Mouse (Mus musculus): ENCODE data around the gene Smim27. TPM values are rescaled to one million over a fixed set of nuclear protein-coding genes. Genes with fewer than 3 reads are reported as not detected.

The Smim27 gene
- 28.8 and 30.1 TPM in 2 replicates for polyA plus RNA-seq (2014; fragmentation: Nextera tagmentation; extraction: Ambion mirVana)

DNA sequence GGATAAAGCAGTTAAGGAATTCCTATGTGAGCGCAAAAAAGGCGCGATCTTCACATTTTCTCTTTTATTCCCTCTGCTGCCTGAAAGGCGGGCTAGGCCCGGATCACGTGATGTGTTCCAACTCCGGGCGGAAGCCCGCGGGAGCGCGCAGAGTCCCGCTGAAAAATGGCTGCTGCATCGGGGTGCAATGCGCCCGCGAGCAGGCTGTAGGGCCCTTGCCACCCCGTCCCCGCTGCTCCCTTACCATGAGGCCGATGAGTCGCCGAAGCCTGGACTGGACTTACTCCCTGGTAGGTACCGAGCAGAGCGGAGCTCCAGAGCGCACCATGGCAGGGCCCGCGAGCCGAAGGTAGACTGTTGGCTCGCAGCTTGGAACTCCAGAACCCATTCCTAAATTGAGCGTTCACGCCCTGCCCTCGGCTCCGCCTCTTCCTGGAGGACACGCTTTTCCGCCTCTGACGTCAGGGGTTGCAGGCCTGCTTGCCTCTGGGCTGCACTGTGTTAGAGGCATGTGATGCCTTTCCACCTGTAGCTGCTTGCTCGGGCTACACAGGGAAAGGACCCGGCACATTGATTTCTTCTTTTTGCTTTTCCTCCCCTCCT, at the start of gene Smim27, which contains the start of gene Topors:
Gene Smim27, plus strand, starts transcription at position 150 of the 603 bp plus-strand sequence.
Gene Topors, minus strand, starts transcription at position 421 of the 603 bp plus-strand sequence.
- WGBS: under 1% methylated on average over 38 of the region's 38 CpGs
- Histone ChIP-seq H3K4me2 (ENCODE audit: low read depth, low read length, severe bottlenecking) (peak within 1 kb of the TSS; percentile 81), H3K9ac (ENCODE audit: low read length) (peak within 1 kb of the TSS; percentile 62), H3K4me1 (replicated peaks; ENCODE audit: control insufficient read depth, insufficient read depth, low read length) (peaks cover 8% of the 10 kb centered on the region; the same call in 1 of the 2 replicates), H3K9me3 (ENCODE audit: control insufficient read depth, low read length) (no peaks in the 10 kb centered on the region), H3K4me3 (ENCODE audit: low read depth, low read length) (peak within 1 kb of the TSS; percentile 79), H3K27me3 (ENCODE audit: control insufficient read depth, insufficient read depth, low read length) (no peaks in the 10 kb centered on the region), H3K27ac (ENCODE audit: low read depth, low read length) (peak within 1 kb of the TSS; percentile 92), H3K36me3 (ENCODE audit: control insufficient read depth, insufficient read depth, low read length) (no peaks in the 10 kb centered on the region; the same call in 1 of the 2 replicates)
- DNase-seq (ENCODE audit: low spot score): peak; percentile 96
- ATAC-seq (replicated peaks; ENCODE audit: low FRiP score): peak; percentile 94

GRCm38 (mm10) chr4:40220437-40220836, 48.9 kb upstream of the Smim27 start:
- no peak for DNase-seq (ENCODE audit: low spot score)
- Histone ChIP-seq H3K36me3 (ENCODE audit: control insufficient read depth, insufficient read depth, low read length) (no peaks in the 10 kb centered on the region), H3K27ac (ENCODE audit: low read depth, low read length) (no peak overlapping the region), H3K4me3 (ENCODE audit: low read depth, low read length) (no peak overlapping the region), H3K4me2 (ENCODE audit: low read depth, low read length, severe bottlenecking) (no peak overlapping the region), H3K4me1 (replicated peaks; ENCODE audit: control insufficient read depth, insufficient read depth, low read length) (peaks cover 3% of the 10 kb centered on the region; the same call in 1 of the 2 replicates), H3K27me3 (ENCODE audit: control insufficient read depth, insufficient read depth, low read length) (no peaks in the 10 kb centered on the region), H3K9ac (ENCODE audit: low read length) (no peak overlapping the region), H3K9me3 (ENCODE audit: control insufficient read depth, low read length) (no peaks in the 10 kb centered on the region)
- no peak for ATAC-seq (replicated peaks; ENCODE audit: low FRiP score)
- WGBS: 16% methylated on average over 12 of the region's 12 CpGs

DNA sequence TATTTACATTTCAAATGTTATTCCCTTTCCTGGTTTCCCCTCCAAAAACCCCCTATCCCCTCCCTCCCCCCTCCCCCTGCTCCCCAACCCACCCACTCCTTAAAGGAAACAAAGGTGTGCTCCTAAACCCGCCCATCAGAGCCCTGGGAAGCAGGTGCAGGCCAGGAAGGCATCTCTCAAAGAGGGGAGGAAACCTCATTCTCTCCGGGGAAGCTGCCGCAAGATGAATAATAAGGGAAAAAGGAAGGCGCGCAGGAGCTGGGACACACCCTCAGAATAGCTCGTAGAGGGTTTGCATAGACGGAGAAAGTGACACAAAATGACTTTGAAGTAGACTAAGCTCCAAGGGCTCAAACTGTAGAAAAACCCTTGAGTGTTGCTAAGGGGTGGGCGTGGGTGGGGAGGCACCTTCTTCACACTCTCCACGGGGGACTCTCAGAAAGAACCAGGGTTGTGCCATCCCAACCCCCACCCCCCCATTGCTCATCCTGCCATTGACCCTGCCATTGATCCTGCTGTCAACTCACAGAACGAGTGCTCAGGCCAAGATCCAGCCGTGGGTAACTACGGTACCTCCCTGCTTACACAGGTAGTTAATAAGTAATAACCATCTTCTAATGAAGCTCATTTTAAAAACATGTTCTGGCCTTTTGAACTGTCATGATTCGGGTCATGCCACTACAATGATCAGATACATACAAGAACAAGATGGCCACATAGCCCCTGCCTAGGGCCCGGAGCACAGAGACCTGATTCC, 48.2 kb upstream of the Smim27 start:
- no peaks in the 10 kb centered on the region for H3K9me3 ChIP-seq (ENCODE audit: control insufficient read depth, low read length)
- no peak overlapping the region for H3K27ac ChIP-seq (ENCODE audit: low read depth, low read length)
- no peak for ATAC-seq (replicated peaks; ENCODE audit: low FRiP score)
- no peak for DNase-seq (ENCODE audit: low spot score)
- H3K4me3 ChIP-seq (ENCODE audit: low read depth, low read length): no peak overlapping the region
- WGBS: 46% methylated on average over 14 of the region's 14 CpGs
- H3K27me3 ChIP-seq (ENCODE audit: control insufficient read depth, insufficient read depth, low read length): no peaks in the 10 kb centered on the region
- H3K36me3 ChIP-seq (ENCODE audit: control insufficient read depth, insufficient read depth, low read length): no peaks in the 10 kb centered on the region
- no peak overlapping the region for H3K4me2 ChIP-seq (ENCODE audit: low read depth, low read length, severe bottlenecking)
- H3K9ac ChIP-seq (ENCODE audit: low read length): no peak overlapping the region
- H3K4me1 ChIP-seq (replicated peaks; ENCODE audit: control insufficient read depth, insufficient read depth, low read length): peaks cover 3% of the 10 kb centered on the region; the same call in 1 of the 2 replicates

GRCm38 (mm10) chr4:40221876-40222585, 47.3 kb upstream of the Smim27 start:
- Histone ChIP-seq H3K9me3 (ENCODE audit: control insufficient read depth, low read length) (no peaks in the 10 kb centered on the region), H3K27me3 (ENCODE audit: control insufficient read depth, insufficient read depth, low read length) (no peaks in the 10 kb centered on the region), H3K9ac (ENCODE audit: low read length) (no peak overlapping the region), H3K27ac (ENCODE audit: low read depth, low read length) (no peak overlapping the region), H3K4me1 (replicated peaks; ENCODE audit: control insufficient read depth, insufficient read depth, low read length) (peaks cover 3% of the 10 kb centered on the region; the same call in 1 of the 2 replicates), H3K4me3 (ENCODE audit: low read depth, low read length) (no peak overlapping the region), H3K36me3 (ENCODE audit: control insufficient read depth, insufficient read depth, low read length) (no peaks in the 10 kb centered on the region), H3K4me2 (ENCODE audit: low read depth, low read length, severe bottlenecking) (no peak overlapping the region)
- WGBS: 57% methylated on average over 21 of the region's 21 CpGs
- no peak for DNase-seq (ENCODE audit: low spot score)
- ATAC-seq (replicated peaks; ENCODE audit: low FRiP score): no peak

DNA sequence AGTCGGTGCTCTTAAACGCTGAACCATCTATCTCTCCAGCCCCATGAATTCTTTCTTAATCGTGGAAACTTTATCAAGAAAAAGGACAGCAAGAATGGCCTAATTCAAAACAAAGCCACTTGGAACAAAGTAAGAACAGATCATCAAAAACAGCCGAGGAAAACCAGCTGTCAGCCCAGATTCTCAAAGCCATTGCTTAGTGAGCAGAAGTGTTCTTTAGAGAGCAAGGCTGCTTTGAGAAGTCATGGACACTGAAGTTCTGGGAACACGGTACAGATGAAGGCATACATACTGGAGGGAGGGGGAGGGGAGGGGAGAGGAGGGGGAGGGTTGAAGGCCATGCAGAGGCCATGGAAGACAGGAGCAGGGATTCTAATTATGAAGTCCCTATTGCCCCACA, 43.3 kb upstream of the Smim27 start:
- Histone ChIP-seq H3K9ac (ENCODE audit: low read length) (no peak overlapping the region), H3K4me1 (replicated peaks; ENCODE audit: control insufficient read depth, insufficient read depth, low read length) (no peaks in the 10 kb centered on the region), H3K27ac (ENCODE audit: low read depth, low read length) (no peak overlapping the region), H3K4me2 (ENCODE audit: low read depth, low read length, severe bottlenecking) (no peak overlapping the region), H3K36me3 (ENCODE audit: control insufficient read depth, insufficient read depth, low read length) (no peaks in the 10 kb centered on the region), H3K9me3 (ENCODE audit: control insufficient read depth, low read length) (no peaks in the 10 kb centered on the region), H3K27me3 (ENCODE audit: control insufficient read depth, insufficient read depth, low read length) (no peaks in the 10 kb centered on the region), H3K4me3 (ENCODE audit: low read depth, low read length) (no peak overlapping the region)
- ATAC-seq (replicated peaks; ENCODE audit: low FRiP score) (no peak), DNase-seq (ENCODE audit: low spot score) (no peak)
- WGBS: 78% methylated on average over 5 of the region's 5 CpGs

- 91% methylated on average over 11 of the region's 11 CpGs for WGBS
- Histone ChIP-seq H3K36me3 (ENCODE audit: control insufficient read depth, insufficient read depth, low read length) (no peaks in the 10 kb centered on the region), H3K9me3 (ENCODE audit: control insufficient read depth, low read length) (no peaks in the 10 kb centered on the region), H3K4me3 (ENCODE audit: low read depth, low read length) (no peak overlapping the region), H3K9ac (ENCODE audit: low read length) (no peak overlapping the region), H3K4me1 (replicated peaks; ENCODE audit: control insufficient read depth, insufficient read depth, low read length) (no peaks in the 10 kb centered on the region), H3K4me2 (ENCODE audit: low read depth, low read length, severe bottlenecking) (no peak overlapping the region), H3K27ac (ENCODE audit: low read depth, low read length) (no peak overlapping the region), H3K27me3 (ENCODE audit: control insufficient read depth, insufficient read depth, low read length) (no peaks in the 10 kb centered on the region)
- DNase-seq (ENCODE audit: low spot score): no peak
- no peak for ATAC-seq (replicated peaks; ENCODE audit: low FRiP score)
Measured at GRCm38 (mm10) chr4:40227131-40227530, 42.2 kb upstream of the Smim27 start.

DNA sequence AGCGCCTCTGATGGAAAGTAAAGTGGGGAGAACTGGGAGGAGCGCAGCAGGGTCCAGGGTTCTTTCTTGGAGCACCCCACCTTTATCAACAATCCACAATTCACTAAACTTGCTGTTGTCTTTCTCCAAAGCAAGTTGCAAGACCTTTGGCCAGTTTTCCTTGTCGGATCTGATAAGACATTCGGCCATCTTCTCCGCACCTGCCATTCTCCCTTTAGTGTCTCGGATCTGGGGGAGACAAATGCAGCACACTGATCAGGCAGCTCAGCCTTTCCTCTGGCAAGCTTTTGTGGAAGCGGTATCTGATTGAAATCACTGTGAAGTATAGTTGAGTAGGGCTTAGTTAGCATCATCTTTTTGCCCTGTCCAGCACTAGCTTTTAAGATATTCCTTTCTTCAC, 41.5 kb upstream of the Smim27 start:
- 91% methylated on average over 7 of the region's 7 CpGs for WGBS
- Histone ChIP-seq H3K36me3 (ENCODE audit: control insufficient read depth, insufficient read depth, low read length) (no peaks in the 10 kb centered on the region), H3K9ac (ENCODE audit: low read length) (no peak overlapping the region), H3K4me3 (ENCODE audit: low read depth, low read length) (no peak overlapping the region), H3K27me3 (ENCODE audit: control insufficient read depth, insufficient read depth, low read length) (no peaks in the 10 kb centered on the region), H3K4me1 (replicated peaks; ENCODE audit: control insufficient read depth, insufficient read depth, low read length) (no peaks in the 10 kb centered on the region), H3K4me2 (ENCODE audit: low read depth, low read length, severe bottlenecking) (no peak overlapping the region), H3K27ac (ENCODE audit: low read depth, low read length) (no peak overlapping the region), H3K9me3 (ENCODE audit: control insufficient read depth, low read length) (no peaks in the 10 kb centered on the region)
- DNase-seq (ENCODE audit: low spot score) (no peak), ATAC-seq (replicated peaks; ENCODE audit: low FRiP score) (no peak)

DNA sequence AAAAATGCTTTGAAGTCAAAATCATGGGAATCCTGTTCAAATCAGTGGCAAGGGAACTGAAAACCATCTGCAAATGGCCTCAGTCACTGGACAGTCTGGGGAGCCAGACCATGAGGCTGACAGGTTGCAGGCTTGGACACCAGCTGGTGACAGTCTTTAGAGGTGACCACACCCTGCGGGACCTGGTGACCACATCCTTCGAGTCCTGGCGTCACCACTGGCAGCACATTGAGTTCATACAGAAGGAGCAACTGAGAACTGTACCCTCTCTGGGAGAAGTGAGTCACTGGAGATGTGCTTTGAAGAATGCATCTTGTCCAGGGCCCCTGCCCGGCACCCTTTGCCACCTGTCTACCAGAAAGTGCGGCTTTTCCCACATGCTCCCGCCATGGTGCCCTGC, 39.7 kb upstream of the Smim27 start:
- no peaks in the 10 kb centered on the region for H3K36me3 ChIP-seq (ENCODE audit: control insufficient read depth, insufficient read depth, low read length)
- no peak overlapping the region for H3K9ac ChIP-seq (ENCODE audit: low read length)
- H3K4me1 ChIP-seq (replicated peaks; ENCODE audit: control insufficient read depth, insufficient read depth, low read length): no peaks in the 10 kb centered on the region
- no peak overlapping the region for H3K4me2 ChIP-seq (ENCODE audit: low read depth, low read length, severe bottlenecking)
- no peaks in the 10 kb centered on the region for H3K27me3 ChIP-seq (ENCODE audit: control insufficient read depth, insufficient read depth, low read length)
- no peak overlapping the region for H3K27ac ChIP-seq (ENCODE audit: low read depth, low read length)
- no peak overlapping the region for H3K4me3 ChIP-seq (ENCODE audit: low read depth, low read length)
- no peak for DNase-seq (ENCODE audit: low spot score)
- ATAC-seq (replicated peaks; ENCODE audit: low FRiP score): no peak
- WGBS: 93% methylated on average over 6 of the region's 6 CpGs
- H3K9me3 ChIP-seq (ENCODE audit: control insufficient read depth, low read length): no peaks in the 10 kb centered on the region

All from forebrain, embryonic 11.5 days (tissue).